Mouse (Mus musculus) testis, adult 2 months (tissue): ENCODE measurements around the gene Usp33.

Source experiments
- CTCF ChIP-seq: fragments of 200-500 bp; IDR thresholded peaks from 2 replicates; pipeline ENCODE4 v1.5.1; 2012; ENCODE audit warnings: low read depth, mild to moderate bottlenecking, inconsistent platforms, low read length, moderate library complexity; ENCODE audit not compliant: control insufficient read depth, insufficient read depth, insufficient replicate concordance
- POLR2A ChIP-seq: fragments of 200-500 bp; IDR thresholded peaks from 2 replicates; pipeline ENCODE4 v1.6.1; 2012; ENCODE audit warnings: low read depth, mild to moderate bottlenecking, inconsistent platforms, low read length, moderate library complexity; ENCODE audit not compliant: control insufficient read depth

- TF ChIP-seq POLR2A (no peak), CTCF (no peak)
Observed at GRCm38 (mm10) chr3:152305971-152306370, 40.3 kb upstream of the Usp33 start.
